Mouse (Mus musculus): ENCODE results near the gene Olfr69. TPM values are rescaled to one million over a fixed set of nuclear protein-coding genes. Genes with fewer than 3 reads are reported as not detected.
"Not testable (repeated sequence)": the region's sequence is repeated elsewhere in the genome, so short reads cannot be mapped to it uniquely, and the experiment has no call there.

The Olfr69 gene
- polyA plus RNA-seq, 1 experiment from 2014 or later: not detected

DNA sequence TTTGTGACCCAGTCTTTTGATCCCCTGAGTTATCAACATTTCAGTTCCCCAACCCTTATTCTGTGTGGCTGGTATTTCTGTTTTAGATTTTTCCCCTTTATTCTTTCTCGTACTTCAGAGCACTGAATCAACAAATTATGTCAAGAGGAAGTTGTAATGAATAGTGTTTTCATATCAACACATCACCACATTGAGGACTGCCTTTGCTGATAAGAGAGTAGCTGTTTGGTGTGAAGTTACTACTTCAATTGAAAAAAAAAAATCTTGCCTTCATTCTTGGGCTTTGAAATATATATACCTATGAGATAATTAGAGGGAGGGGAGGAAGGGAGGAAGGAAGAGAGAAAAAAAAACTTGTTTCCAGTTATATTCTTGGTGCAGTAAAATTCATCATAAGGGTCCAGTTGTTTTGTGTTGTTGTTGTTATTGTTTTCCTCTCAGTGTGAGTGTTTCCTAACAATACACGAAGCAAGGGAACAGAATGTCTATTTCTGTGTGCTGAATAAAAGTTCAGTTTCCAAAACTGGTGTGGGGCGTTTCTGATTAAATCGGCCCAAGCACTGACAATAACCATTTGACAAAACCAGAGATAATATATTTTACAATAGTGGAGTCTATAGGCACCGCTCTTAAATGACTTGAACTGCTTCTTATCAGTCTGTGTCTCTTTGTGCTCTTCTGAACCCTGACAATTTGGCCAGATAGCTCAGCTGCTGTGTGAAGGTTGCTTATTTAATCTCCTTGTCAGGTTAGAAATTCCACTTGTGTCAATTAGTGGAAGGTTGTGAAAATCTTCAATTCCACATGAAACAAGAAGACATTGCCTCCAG lies 37.8 kb upstream of the Olfr69 start:
- no peaks in the 10 kb centered on the region for H3K4me1 ChIP-seq (ENCODE audit: control insufficient read depth, insufficient read depth, low read length)
- H3K9ac ChIP-seq (ENCODE audit: low read length): no peak overlapping the region
- no peak overlapping the region for H3K4me3 ChIP-seq (ENCODE audit: low read depth, low read length)
- no peak overlapping the region for H3K4me2 ChIP-seq (ENCODE audit: low read depth)
- DNase-seq (ENCODE audit: low spot score): no peak
- 77% methylated on average over 5 of the region's 5 CpGs for WGBS
- no peak overlapping the region for H3K27ac ChIP-seq (ENCODE audit: low read depth, low read length)
- H3K27me3 ChIP-seq (ENCODE audit: control insufficient read depth, insufficient read depth, low read length): no peaks in the 10 kb centered on the region
- H3K36me3 ChIP-seq (ENCODE audit: control insufficient read depth, insufficient read depth, low read length): no peaks in the 10 kb centered on the region
- ATAC-seq (ENCODE audit: insufficient read depth, low FRiP score, low TSS enrichment): no peak
- no peaks in the 10 kb centered on the region for H3K9me3 ChIP-seq (ENCODE audit: control insufficient read depth, low read length)

DNA sequence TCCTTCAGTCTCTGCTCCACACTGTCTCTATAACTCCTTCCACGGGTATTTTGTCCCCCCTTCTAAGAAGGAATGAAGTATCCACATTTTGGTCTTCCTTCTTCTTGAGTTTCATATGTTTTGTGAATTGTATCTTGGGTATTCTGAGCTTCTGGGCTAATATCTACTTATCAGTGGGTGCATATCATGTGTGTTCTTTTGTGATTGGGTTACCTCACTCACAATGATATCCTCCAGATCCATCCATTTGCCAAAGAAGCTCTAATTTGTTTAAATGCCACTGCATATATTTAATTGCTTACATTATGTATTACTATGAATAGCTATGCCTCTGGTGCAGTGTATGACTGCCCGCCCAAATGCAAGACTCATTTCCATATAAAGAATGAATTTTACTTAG lies 36.7 kb upstream of the Olfr69 start:
- not testable (repeated sequence) for H3K9ac ChIP-seq (ENCODE audit: low read length); H3K9me3 ChIP-seq (ENCODE audit: control insufficient read depth, low read length); H3K27ac ChIP-seq (ENCODE audit: low read depth, low read length); ATAC-seq (ENCODE audit: insufficient read depth, low FRiP score, low TSS enrichment); H3K4me2 ChIP-seq (ENCODE audit: low read depth); H3K36me3 ChIP-seq (ENCODE audit: control insufficient read depth, insufficient read depth, low read length); H3K4me3 ChIP-seq (ENCODE audit: low read depth, low read length); DNase-seq (ENCODE audit: low spot score); H3K27me3 ChIP-seq (ENCODE audit: control insufficient read depth, insufficient read depth, low read length); H3K4me1 ChIP-seq (ENCODE audit: control insufficient read depth, insufficient read depth, low read length)
- 68% methylated on average over 2 of the region's 2 CpGs for WGBS

DNA sequence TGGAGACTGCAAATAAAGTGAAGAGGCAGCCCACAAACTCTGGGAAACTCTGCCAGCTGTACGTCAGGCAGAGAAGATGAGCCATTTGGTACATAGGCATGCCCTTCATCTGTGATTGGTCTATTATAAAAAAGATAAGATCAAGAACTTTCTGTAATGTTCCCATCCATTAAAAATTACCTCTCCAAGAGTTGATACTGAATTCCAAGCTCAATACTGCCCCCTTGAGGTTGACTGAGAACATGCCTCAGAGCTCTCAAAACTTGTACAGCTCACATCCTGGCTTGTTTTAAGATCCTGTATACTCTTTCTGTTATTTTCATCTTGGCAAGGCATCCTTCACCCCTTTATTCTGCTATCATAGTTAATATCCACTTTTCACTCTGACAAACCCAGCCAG lies 35.5 kb upstream of the Olfr69 start:
- Histone ChIP-seq H3K9me3 (ENCODE audit: control insufficient read depth, low read length) (no peaks in the 10 kb centered on the region), H3K36me3 (ENCODE audit: control insufficient read depth, insufficient read depth, low read length) (no peaks in the 10 kb centered on the region), H3K27ac (ENCODE audit: low read depth, low read length) (no peak overlapping the region), H3K4me1 (ENCODE audit: control insufficient read depth, insufficient read depth, low read length) (no peaks in the 10 kb centered on the region), H3K4me3 (ENCODE audit: low read depth, low read length) (no peak overlapping the region), H3K4me2 (ENCODE audit: low read depth) (no peak overlapping the region), H3K27me3 (ENCODE audit: control insufficient read depth, insufficient read depth, low read length) (no peaks in the 10 kb centered on the region), H3K9ac (ENCODE audit: low read length) (no peak overlapping the region)
- 82% methylated on average over 1 of the region's 1 CpGs for WGBS
- no peak for ATAC-seq (ENCODE audit: insufficient read depth, low FRiP score, low TSS enrichment)
- no peak for DNase-seq (ENCODE audit: low spot score)

DNA sequence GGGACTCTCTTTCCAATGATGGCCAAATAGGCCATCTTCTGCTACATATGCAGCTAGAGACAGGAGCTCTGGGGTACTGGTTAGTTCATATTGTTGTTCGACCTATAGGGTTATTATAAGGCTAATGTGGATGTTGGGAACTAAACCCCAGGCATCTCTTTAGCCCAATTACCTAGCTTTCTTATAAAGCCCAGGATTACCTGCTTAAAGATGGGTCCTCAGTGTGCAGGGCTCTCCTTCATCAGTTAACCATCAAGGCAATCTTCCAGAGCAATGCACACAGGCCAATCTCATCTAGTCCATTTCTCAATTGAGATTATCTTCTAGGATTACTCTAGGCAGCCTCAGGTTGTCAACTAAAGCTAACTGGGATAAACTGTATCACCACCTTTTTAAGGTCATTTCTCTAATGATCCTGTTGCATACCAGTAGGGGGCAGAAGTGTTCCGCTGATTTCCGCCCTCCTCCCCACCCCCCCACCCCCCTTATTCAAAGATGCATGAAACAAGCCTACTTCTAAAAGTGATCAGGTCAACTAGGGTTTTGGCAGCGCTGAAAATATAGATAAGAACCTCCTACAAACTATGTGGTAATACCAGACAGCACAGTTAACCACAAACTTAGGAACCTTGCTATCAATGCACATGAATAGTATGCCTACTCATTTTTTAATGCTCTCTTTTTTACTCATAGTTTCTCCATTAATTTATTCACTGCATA lies 21.4 kb upstream of the Olfr69 start:
- Histone ChIP-seq H3K9ac (ENCODE audit: low read length) (no peak overlapping the region), H3K27ac (ENCODE audit: low read depth, low read length) (no peak overlapping the region), H3K9me3 (ENCODE audit: control insufficient read depth, low read length) (no peaks in the 10 kb centered on the region), H3K4me1 (ENCODE audit: control insufficient read depth, insufficient read depth, low read length) (no peaks in the 10 kb centered on the region), H3K4me2 (ENCODE audit: low read depth) (no peak overlapping the region), H3K4me3 (ENCODE audit: low read depth, low read length) (no peak overlapping the region), H3K36me3 (ENCODE audit: control insufficient read depth, insufficient read depth, low read length) (no peaks in the 10 kb centered on the region), H3K27me3 (ENCODE audit: control insufficient read depth, insufficient read depth, low read length) (no peaks in the 10 kb centered on the region)
- 29% methylated on average over 4 of the region's 4 CpGs for WGBS
- ATAC-seq (ENCODE audit: insufficient read depth, low FRiP score, low TSS enrichment) (no peak), DNase-seq (ENCODE audit: low spot score) (no peak)

DNA sequence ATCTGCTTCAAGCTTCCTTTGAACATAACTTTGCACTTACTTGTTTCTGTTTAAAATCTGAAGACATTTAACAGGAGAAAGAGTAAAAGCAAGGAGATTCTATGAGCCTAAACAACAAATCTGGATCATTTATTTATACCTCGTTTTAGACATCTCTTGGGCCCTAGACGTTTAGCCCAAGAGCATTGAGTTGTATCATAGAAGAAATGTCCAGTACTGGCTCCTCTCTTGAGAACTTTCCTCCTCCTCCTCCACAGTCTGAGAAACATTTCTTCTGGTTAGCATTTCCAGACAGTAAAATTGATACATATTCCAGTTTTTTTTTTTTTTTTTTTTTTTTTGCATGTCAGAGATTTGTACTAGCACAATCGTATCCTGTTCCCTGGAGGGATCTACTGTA lies 20.3 kb upstream of the Olfr69 start, which contains the start of gene Olfr67:
TSS of gene Olfr67 (minus strand) at position 101 of the 400 bp plus-strand sequence.
- Histone ChIP-seq H3K4me3 (ENCODE audit: low read depth, low read length) (no peak within 1 kb of the TSS), H3K9me3 (ENCODE audit: control insufficient read depth, low read length) (no peaks in the 10 kb centered on the region), H3K9ac (ENCODE audit: low read length) (no peak within 1 kb of the TSS), H3K27ac (ENCODE audit: low read depth, low read length) (no peak within 1 kb of the TSS), H3K27me3 (ENCODE audit: control insufficient read depth, insufficient read depth, low read length) (no peaks in the 10 kb centered on the region), H3K36me3 (ENCODE audit: control insufficient read depth, insufficient read depth, low read length) (no peaks in the 10 kb centered on the region), H3K4me1 (ENCODE audit: control insufficient read depth, insufficient read depth, low read length) (no peaks in the 10 kb centered on the region), H3K4me2 (ENCODE audit: low read depth) (no peak within 1 kb of the TSS)
- ATAC-seq (ENCODE audit: insufficient read depth, low FRiP score, low TSS enrichment): no peak
- DNase-seq (ENCODE audit: low spot score): no peak
- WGBS: 83% methylated on average over 3 of the region's 3 CpGs

DNA sequence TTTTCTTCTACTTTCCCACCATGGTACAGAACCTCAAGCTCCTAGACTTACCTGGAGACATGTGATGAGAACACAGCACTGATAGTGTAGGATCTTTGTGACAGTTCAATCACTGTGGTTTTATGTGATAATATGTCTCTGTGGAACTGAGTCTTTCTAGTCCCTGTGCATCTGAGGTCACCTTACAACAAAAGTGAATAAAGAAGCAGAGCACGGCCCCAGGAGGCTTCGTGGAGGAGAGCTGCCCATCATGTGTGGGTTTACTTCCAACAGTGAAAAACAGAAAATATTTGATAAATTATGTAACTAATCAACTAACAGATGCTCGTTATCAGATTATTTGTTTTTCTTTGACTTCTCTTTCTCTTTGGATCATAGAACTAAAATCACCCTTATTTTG lies 8.2 kb upstream of the Olfr69 start, which contains the start of gene Olfr68:
TSS of gene Olfr68 (minus strand) at position 101 of the 400 bp plus-strand sequence.
- DNase-seq (ENCODE audit: low spot score) (no peak), ATAC-seq (ENCODE audit: insufficient read depth, low FRiP score, low TSS enrichment) (no peak)
- no peak within 1 kb of the TSS for H3K4me2 ChIP-seq (ENCODE audit: low read depth)
- H3K4me1 ChIP-seq (ENCODE audit: control insufficient read depth, insufficient read depth, low read length): no peaks in the 10 kb centered on the region
- no peaks in the 10 kb centered on the region for H3K27me3 ChIP-seq (ENCODE audit: control insufficient read depth, insufficient read depth, low read length)
- no peak within 1 kb of the TSS for H3K9ac ChIP-seq (ENCODE audit: low read length)
- no peaks in the 10 kb centered on the region for H3K36me3 ChIP-seq (ENCODE audit: control insufficient read depth, insufficient read depth, low read length)
- WGBS: 76% methylated on average over 3 of the region's 3 CpGs
- H3K4me3 ChIP-seq (ENCODE audit: low read depth, low read length): no peak within 1 kb of the TSS
- H3K9me3 ChIP-seq (ENCODE audit: control insufficient read depth, low read length): no peaks in the 10 kb centered on the region
- no peak within 1 kb of the TSS for H3K27ac ChIP-seq (ENCODE audit: low read depth, low read length)

DNA sequence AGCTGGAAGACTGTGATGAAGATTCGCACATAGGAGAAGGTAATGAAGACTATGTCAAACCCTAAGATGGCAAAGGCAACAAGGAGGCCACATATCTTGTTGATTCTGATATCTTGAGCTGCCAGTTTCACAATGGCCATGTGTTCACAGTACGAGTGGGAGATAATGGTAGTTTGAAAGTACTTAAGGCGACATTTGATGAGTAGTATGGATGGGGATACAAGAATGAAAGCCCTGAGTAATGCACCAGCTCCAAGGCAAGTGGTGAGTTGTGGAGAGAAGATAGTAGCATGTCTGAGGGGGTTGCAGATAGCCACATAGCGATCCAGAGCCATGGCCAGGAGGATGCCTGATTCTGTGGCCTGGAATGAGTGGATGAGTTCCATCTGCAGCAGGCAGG lies 6.3 kb upstream of the Olfr69 start:
- not testable (repeated sequence) for DNase-seq (ENCODE audit: low spot score); H3K27me3 ChIP-seq (ENCODE audit: control insufficient read depth, insufficient read depth, low read length); H3K9me3 ChIP-seq (ENCODE audit: control insufficient read depth, low read length); H3K4me2 ChIP-seq (ENCODE audit: low read depth); H3K27ac ChIP-seq (ENCODE audit: low read depth, low read length); H3K36me3 ChIP-seq (ENCODE audit: control insufficient read depth, insufficient read depth, low read length); H3K4me3 ChIP-seq (ENCODE audit: low read depth, low read length); H3K9ac ChIP-seq (ENCODE audit: low read length); ATAC-seq (ENCODE audit: insufficient read depth, low FRiP score, low TSS enrichment); H3K4me1 ChIP-seq (ENCODE audit: control insufficient read depth, insufficient read depth, low read length)
- 91% methylated on average over 2 of the region's 4 CpGs for WGBS

DNA sequence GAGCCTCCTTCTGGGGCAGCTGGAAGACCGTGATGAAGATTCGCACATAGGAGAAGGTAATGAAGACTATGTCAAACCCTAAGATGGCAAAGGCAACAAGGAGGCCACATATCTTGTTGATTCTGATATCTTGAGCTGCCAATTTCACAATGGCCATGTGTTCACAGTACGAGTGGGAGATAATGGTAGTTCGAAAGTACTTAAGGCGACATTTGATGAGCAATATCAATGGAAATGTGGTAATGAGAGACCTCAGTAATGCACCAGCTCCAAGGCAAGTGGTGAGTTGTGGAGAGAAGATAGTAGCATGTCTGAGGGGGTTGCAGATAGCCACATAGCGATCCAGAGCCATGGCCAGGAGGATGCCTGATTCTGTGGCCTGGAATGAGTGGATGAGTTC lies 3.7 kb downstream of the Olfr69 start:
- not testable (repeated sequence) for H3K27me3 ChIP-seq (ENCODE audit: control insufficient read depth, insufficient read depth, low read length); ATAC-seq (ENCODE audit: insufficient read depth, low FRiP score, low TSS enrichment); H3K9me3 ChIP-seq (ENCODE audit: control insufficient read depth, low read length); H3K4me1 ChIP-seq (ENCODE audit: control insufficient read depth, insufficient read depth, low read length); H3K4me3 ChIP-seq (ENCODE audit: low read depth, low read length); H3K27ac ChIP-seq (ENCODE audit: low read depth, low read length); H3K36me3 ChIP-seq (ENCODE audit: control insufficient read depth, insufficient read depth, low read length); H3K9ac ChIP-seq (ENCODE audit: low read length); H3K4me2 ChIP-seq (ENCODE audit: low read depth); DNase-seq (ENCODE audit: low spot score)
- WGBS: 91% methylated on average over 6 of the region's 6 CpGs

DNA sequence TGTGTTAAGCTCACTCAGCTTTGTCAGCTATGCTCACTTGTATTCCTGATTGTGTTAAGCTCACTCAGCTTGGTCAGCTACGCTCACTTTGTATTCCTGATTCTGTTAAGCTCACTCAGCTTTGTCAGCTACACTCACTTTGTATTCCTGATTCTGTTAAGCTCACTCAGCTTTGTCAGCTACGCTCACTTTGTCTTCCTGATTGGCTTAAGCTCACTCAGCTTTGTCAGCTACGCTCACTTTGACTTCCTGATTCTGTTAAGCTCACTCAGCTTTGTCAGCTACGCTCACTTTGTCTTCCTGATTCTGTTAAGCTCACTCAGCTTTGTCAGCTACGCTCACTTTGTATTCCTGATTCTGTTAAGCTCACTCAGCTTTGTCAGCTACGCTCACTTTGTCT lies 9.2 kb downstream of the Olfr69 start:
- H3K4me2 ChIP-seq (ENCODE audit: low read depth); DNase-seq (ENCODE audit: low spot score); H3K9ac ChIP-seq (ENCODE audit: low read length); H3K27me3 ChIP-seq (ENCODE audit: control insufficient read depth, insufficient read depth, low read length); H3K4me1 ChIP-seq (ENCODE audit: control insufficient read depth, insufficient read depth, low read length); H3K36me3 ChIP-seq (ENCODE audit: control insufficient read depth, insufficient read depth, low read length); ATAC-seq (ENCODE audit: insufficient read depth, low FRiP score, low TSS enrichment); H3K4me3 ChIP-seq (ENCODE audit: low read depth, low read length); H3K27ac ChIP-seq (ENCODE audit: low read depth, low read length); H3K9me3 ChIP-seq (ENCODE audit: control insufficient read depth, low read length): not testable (repeated sequence)
- 94% methylated on average over 6 of the region's 6 CpGs for WGBS

Data from neural tube, embryonic 11.5 days (tissue).